Mouse (Mus musculus): ENCODE measurements around the gene Mpnd.
"Not testable (repeated sequence)": the region's sequence is repeated elsewhere in the genome, so short reads cannot be mapped to it uniquely, and the experiment has no call there.

DNA sequence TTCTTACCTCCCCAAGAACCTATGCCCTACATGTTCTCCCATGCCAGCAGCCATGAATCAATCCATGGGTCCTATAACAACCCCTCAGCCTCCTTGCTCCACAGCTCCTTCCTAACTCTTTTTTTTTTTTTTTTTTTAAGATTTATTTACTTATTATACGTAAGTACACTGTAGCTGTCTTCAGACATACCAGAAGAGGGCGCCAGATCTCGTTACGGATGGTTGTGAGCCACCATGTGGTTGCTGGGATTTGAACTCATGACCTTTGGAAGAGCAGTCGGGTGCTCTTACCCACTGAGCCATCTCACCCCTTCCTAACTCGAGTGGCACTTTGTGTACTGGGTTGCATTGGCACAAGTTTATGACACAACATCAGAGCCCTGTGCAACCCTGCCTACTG is 60.2 kb downstream of the Mpnd start:
- TF ChIP-seq CTCF (conservative IDR thresholded peaks at IDR 0.05; ENCODE audit: insufficient read depth, insufficient read length, low read depth, low read length); POLR2A (IDR thresholded peaks at IDR 0.05; ENCODE audit: low read depth, low read length): not testable (repeated sequence)

Measured in kidney, adult 2 months (tissue).